Mouse (Mus musculus): ENCODE data around the gene Nlgn3. TPM values are rescaled to one million over a fixed set of nuclear protein-coding genes. Genes with fewer than 3 reads are reported as not detected.

Gene Nlgn3
- 0.04 and 0.06 TPM in 2 replicates for polyA plus RNA-seq (2012; rRNA removed)

GRCm38 (mm10) chrX:101299055-101299454 is at the start of gene Nlgn3:
TSS of gene Nlgn3 (plus strand) at chrX:101299168.

GRCm38 (mm10) chrX:101253952-101254729 is 44.8 kb upstream of the Nlgn3 start, which contains the start of gene Foxo4:
TSS of gene Foxo4 (plus strand) at chrX:101254528.

GRCm38 (mm10) chrX:101263892-101264291 is 35.1 kb upstream of the Nlgn3 start, which contains the start of gene Gm614:
TSS of gene Gm614 (minus strand) at chrX:101263992.

GRCm38 (mm10) chrX:101268025-101268754 is 30.8 kb upstream of the Nlgn3 start, which contains the start of gene Il2rg:
TSS of gene Il2rg (minus strand) at chrX:101268255.

GRCm38 (mm10) chrX:101268755-101269124 is 30.2 kb upstream of the Nlgn3 start, which contains the start of gene Gm20489:
TSS of gene Gm20489 (minus strand) at chrX:101269023.

GRCm38 (mm10) chrX:101273875-101274738 is 24.9 kb upstream of the Nlgn3 start, which contains the start of gene Med12:
TSS of gene Med12 (plus strand) at chrX:101274030.

Other genes starting within 250 kb of the Nlgn3 start
- gene Tex11, start 239.5 kb upstream of the Nlgn3 start, polyA plus RNA-seq (2012; rRNA removed), result not detected in 2 replicates
- 0.67 and 0.80 TPM in 2 replicates for gene Slc7a3, start 213.1 kb upstream of the Nlgn3 start, polyA plus RNA-seq (2012; rRNA removed)
- gene Snx12, start 76.6 kb upstream of the Nlgn3 start, polyA plus RNA-seq (2012; rRNA removed), result 16.4 and 17.2 TPM in 2 replicates
- gene Foxo4, start 44.6 kb upstream of the Nlgn3 start, polyA plus RNA-seq (2012; rRNA removed), result 11.2 and 11.8 TPM in 2 replicates
- gene Gm614, start 35.2 kb upstream of the Nlgn3 start, polyA plus RNA-seq (2012; rRNA removed), result 0.05 and 0.16 TPM in 2 replicates
- gene Il2rg, start 30.9 kb upstream of the Nlgn3 start, polyA plus RNA-seq (2012; rRNA removed), result 7.1 and 7.4 TPM in 2 replicates
- not detected in 2 replicates for gene Gm20489, start 30.1 kb upstream of the Nlgn3 start, polyA plus RNA-seq (2012; rRNA removed)
- gene Med12, start 25.1 kb upstream of the Nlgn3 start, polyA plus RNA-seq (2012; rRNA removed), result 22.5 and 30.8 TPM in 2 replicates
- 388 and 432 TPM in 2 replicates for gene Gjb1, start 77.2 kb downstream of the Nlgn3 start, polyA plus RNA-seq (2012; rRNA removed)
- 9.1 and 11.6 TPM in 2 replicates for gene Zmym3, start 121.7 kb downstream of the Nlgn3 start, polyA plus RNA-seq (2012; rRNA removed)
- 100 and 105 TPM in 2 replicates for gene Nono, start 130.2 kb downstream of the Nlgn3 start, polyA plus RNA-seq (2012; rRNA removed)
- 0.36 and 0.64 TPM in 2 replicates for gene Itgb1bp2, start 149.9 kb downstream of the Nlgn3 start, polyA plus RNA-seq (2012; rRNA removed)
- gene Taf1, start 233.6 kb downstream of the Nlgn3 start, polyA plus RNA-seq (2012; rRNA removed), result 7.6 and 7.7 TPM in 2 replicates